Mouse (Mus musculus): ENCODE data around the gene Prr12. TPM values are rescaled to one million over a fixed set of nuclear protein-coding genes. Genes with fewer than 3 reads are reported as not detected.

Gene Prr12
- polyA plus RNA-seq, 1 experiment from 2014 or later, result 5.6 TPM

GRCm38 (mm10) chr7:45015344-45015956, 37.2 kb downstream of the Prr12 start:
- Histone ChIP-seq H3K4me1 (ENCODE audit: control insufficient read depth, insufficient read depth, low read length) (peaks cover 19% of the 10 kb centered on the region), H3K9me3 (replicated peaks; ENCODE audit: control insufficient read depth, low read length) (no peaks in the 10 kb centered on the region), H3K4me3 (ENCODE audit: low read length) (peak overlapping the region; percentile 89), H3K4me2 (ENCODE audit: low read depth, low read length) (peak overlapping the region; percentile 77), H3K27ac (ENCODE audit: low read length) (peak overlapping the region; percentile 87), H3K36me3 (ENCODE audit: control insufficient read depth, insufficient read depth) (peaks cover 22% of the 10 kb centered on the region), H3K9ac (ENCODE audit: low read length) (peak overlapping the region; percentile 97), H3K27me3 (ENCODE audit: control insufficient read depth, insufficient read depth, low read length) (no peaks in the 10 kb centered on the region)
- under 1% methylated on average over 20 of the region's 20 CpGs for WGBS
- no peak for ATAC-seq (replicated peaks; ENCODE audit: extremely low read depth, insufficient read depth, low FRiP score)

GRCm38 (mm10) chr7:45014096-45014451, 38.6 kb downstream of the Prr12 start:
- Histone ChIP-seq H3K27me3 (ENCODE audit: control insufficient read depth, insufficient read depth, low read length) (no peaks in the 10 kb centered on the region), H3K4me1 (ENCODE audit: control insufficient read depth, insufficient read depth, low read length) (peaks cover 16% of the 10 kb centered on the region), H3K9me3 (replicated peaks; ENCODE audit: control insufficient read depth, low read length) (no peaks in the 10 kb centered on the region), H3K4me3 (ENCODE audit: low read length) (no peak overlapping the region), H3K4me2 (ENCODE audit: low read depth, low read length) (no peak overlapping the region), H3K9ac (ENCODE audit: low read length) (no peak overlapping the region), H3K27ac (ENCODE audit: low read length) (no peak overlapping the region), H3K36me3 (ENCODE audit: control insufficient read depth, insufficient read depth) (peaks cover 31% of the 10 kb centered on the region)
- 85% methylated on average over 3 of the region's 3 CpGs for WGBS
- no peak for ATAC-seq (replicated peaks; ENCODE audit: extremely low read depth, insufficient read depth, low FRiP score)

GRCm38 (mm10) chr7:45013366-45014095, 39.1 kb downstream of the Prr12 start:
- H3K4me2 ChIP-seq (ENCODE audit: low read depth, low read length), result no peak overlapping the region
- H3K27ac ChIP-seq (ENCODE audit: low read length), result no peak overlapping the region
- no peaks in the 10 kb centered on the region for H3K27me3 ChIP-seq (ENCODE audit: control insufficient read depth, insufficient read depth, low read length)
- H3K4me3 ChIP-seq (ENCODE audit: low read length), result no peak overlapping the region
- no peaks in the 10 kb centered on the region for H3K9me3 ChIP-seq (replicated peaks; ENCODE audit: control insufficient read depth, low read length)
- ATAC-seq (replicated peaks; ENCODE audit: extremely low read depth, insufficient read depth, low FRiP score), result no peak
- no peak overlapping the region for H3K9ac ChIP-seq (ENCODE audit: low read length)
- H3K4me1 ChIP-seq (ENCODE audit: control insufficient read depth, insufficient read depth, low read length), result peaks cover 10% of the 10 kb centered on the region
- H3K36me3 ChIP-seq (ENCODE audit: control insufficient read depth, insufficient read depth), result peaks cover 35% of the 10 kb centered on the region
- WGBS, result 93% methylated on average over 16 of the region's 16 CpGs

- no peaks in the 10 kb centered on the region for H3K9me3 ChIP-seq (replicated peaks; ENCODE audit: control insufficient read depth, low read length)
- no peak overlapping the region for H3K4me3 ChIP-seq (ENCODE audit: low read length)
- WGBS, result 75% methylated on average over 4 of the region's 4 CpGs
- peaks cover 42% of the 10 kb centered on the region for H3K36me3 ChIP-seq (ENCODE audit: control insufficient read depth, insufficient read depth)
- no peaks in the 10 kb centered on the region for H3K27me3 ChIP-seq (ENCODE audit: control insufficient read depth, insufficient read depth, low read length)
- no peak overlapping the region for H3K9ac ChIP-seq (ENCODE audit: low read length)
- no peak for ATAC-seq (replicated peaks; ENCODE audit: extremely low read depth, insufficient read depth, low FRiP score)
- H3K27ac ChIP-seq (ENCODE audit: low read length), result no peak overlapping the region
- peaks cover 8% of the 10 kb centered on the region for H3K4me1 ChIP-seq (ENCODE audit: control insufficient read depth, insufficient read depth, low read length)
- H3K4me2 ChIP-seq (ENCODE audit: low read depth, low read length), result no peak overlapping the region
These were observed 39.9 kb downstream of the Prr12 start for GRCm38 (mm10) chr7:45012824-45013223.

- 96% methylated on average over 6 of the region's 6 CpGs for WGBS
These were observed 40.7 kb downstream of the Prr12 start for GRCm38 (mm10) chr7:45012011-45012410.

GRCm38 (mm10) chr7:45008411-45008810, 44.3 kb downstream of the Prr12 start:
- 94% methylated on average over 19 of the region's 19 CpGs for WGBS
- no peak for ATAC-seq (replicated peaks; ENCODE audit: extremely low read depth, insufficient read depth, low FRiP score)
- no peaks in the 10 kb centered on the region for H3K4me1 ChIP-seq (ENCODE audit: control insufficient read depth, insufficient read depth, low read length)

More at GRCm38 (mm10) chr7:45012011-45012410, 40.7 kb downstream of the Prr12 start:
- peaks cover 50% of the 10 kb centered on the region for H3K36me3 ChIP-seq (ENCODE audit: control insufficient read depth, insufficient read depth)
- no peaks in the 10 kb centered on the region for H3K27me3 ChIP-seq (ENCODE audit: control insufficient read depth, insufficient read depth, low read length)
- no peak overlapping the region for H3K4me2 ChIP-seq (ENCODE audit: low read depth, low read length)
- H3K4me1 ChIP-seq (ENCODE audit: control insufficient read depth, insufficient read depth, low read length), result peaks cover 8% of the 10 kb centered on the region
- no peak overlapping the region for H3K9ac ChIP-seq (ENCODE audit: low read length)
- no peak overlapping the region for H3K27ac ChIP-seq (ENCODE audit: low read length)
- no peak for ATAC-seq (replicated peaks; ENCODE audit: extremely low read depth, insufficient read depth, low FRiP score)
- H3K4me3 ChIP-seq (ENCODE audit: low read length), result no peak overlapping the region
- H3K9me3 ChIP-seq (replicated peaks; ENCODE audit: control insufficient read depth, low read length), result no peaks in the 10 kb centered on the region

GRCm38 (mm10) chr7:45007846-45008245, 44.8 kb downstream of the Prr12 start:
- no peak overlapping the region for H3K27ac ChIP-seq (ENCODE audit: low read length)

More at GRCm38 (mm10) chr7:45008411-45008810, 44.3 kb downstream of the Prr12 start:
- H3K27ac ChIP-seq (ENCODE audit: low read length), result no peak overlapping the region
- no peak overlapping the region for H3K4me2 ChIP-seq (ENCODE audit: low read depth, low read length)
- no peaks in the 10 kb centered on the region for H3K9me3 ChIP-seq (replicated peaks; ENCODE audit: control insufficient read depth, low read length)
- H3K4me3 ChIP-seq (ENCODE audit: low read length), result no peak overlapping the region
- H3K36me3 ChIP-seq (ENCODE audit: control insufficient read depth, insufficient read depth), result peaks cover 82% of the 10 kb centered on the region
- H3K27me3 ChIP-seq (ENCODE audit: control insufficient read depth, insufficient read depth, low read length), result no peaks in the 10 kb centered on the region
- H3K9ac ChIP-seq (ENCODE audit: low read length), result no peak overlapping the region

GRCm38 (mm10) chr7:45007141-45007540, 45.5 kb downstream of the Prr12 start:
- Histone ChIP-seq H3K4me1 (ENCODE audit: control insufficient read depth, insufficient read depth, low read length) (no peaks in the 10 kb centered on the region), H3K4me3 (ENCODE audit: low read length) (no peak overlapping the region), H3K27ac (ENCODE audit: low read length) (no peak overlapping the region), H3K36me3 (ENCODE audit: control insufficient read depth, insufficient read depth) (peaks cover 87% of the 10 kb centered on the region), H3K9me3 (replicated peaks; ENCODE audit: control insufficient read depth, low read length) (no peaks in the 10 kb centered on the region), H3K4me2 (ENCODE audit: low read depth, low read length) (no peak overlapping the region), H3K27me3 (ENCODE audit: control insufficient read depth, insufficient read depth, low read length) (no peaks in the 10 kb centered on the region), H3K9ac (ENCODE audit: low read length) (no peak overlapping the region)
- 95% methylated on average over 29 of the region's 29 CpGs for WGBS
- no peak for ATAC-seq (replicated peaks; ENCODE audit: extremely low read depth, insufficient read depth, low FRiP score)

More at GRCm38 (mm10) chr7:45007846-45008245, 44.8 kb downstream of the Prr12 start:
- Histone ChIP-seq H3K4me2 (ENCODE audit: low read depth, low read length) (no peak overlapping the region), H3K36me3 (ENCODE audit: control insufficient read depth, insufficient read depth) (peaks cover 87% of the 10 kb centered on the region), H3K4me3 (ENCODE audit: low read length) (no peak overlapping the region), H3K27me3 (ENCODE audit: control insufficient read depth, insufficient read depth, low read length) (no peaks in the 10 kb centered on the region), H3K9me3 (replicated peaks; ENCODE audit: control insufficient read depth, low read length) (no peaks in the 10 kb centered on the region), H3K9ac (ENCODE audit: low read length) (no peak overlapping the region), H3K4me1 (ENCODE audit: control insufficient read depth, insufficient read depth, low read length) (no peaks in the 10 kb centered on the region)
- ATAC-seq (replicated peaks; ENCODE audit: extremely low read depth, insufficient read depth, low FRiP score), result no peak
- WGBS, result 92% methylated on average over 30 of the region's 30 CpGs

- no peak for ATAC-seq (replicated peaks; ENCODE audit: extremely low read depth, insufficient read depth, low FRiP score)
- Histone ChIP-seq H3K9ac (ENCODE audit: low read length) (no peak overlapping the region), H3K27me3 (ENCODE audit: control insufficient read depth, insufficient read depth, low read length) (no peaks in the 10 kb centered on the region), H3K4me2 (ENCODE audit: low read depth, low read length) (no peak overlapping the region), H3K9me3 (replicated peaks; ENCODE audit: control insufficient read depth, low read length) (no peaks in the 10 kb centered on the region), H3K4me3 (ENCODE audit: low read length) (no peak overlapping the region), H3K27ac (ENCODE audit: low read length) (no peak overlapping the region), H3K36me3 (ENCODE audit: control insufficient read depth, insufficient read depth) (peaks cover 87% of the 10 kb centered on the region), H3K4me1 (ENCODE audit: control insufficient read depth, insufficient read depth, low read length) (0 out of 2 replicates have a peak, but pooled peaks cover 2% of the 10 kb centered on the region)
- 96% methylated on average over 11 of the region's 12 CpGs for WGBS
These were observed 46.2 kb downstream of the Prr12 start for GRCm38 (mm10) chr7:45006503-45006902.

All from heart, embryonic 16.5 days (tissue).